Mouse (Mus musculus): ENCODE measurements around the gene Usp10.

The Usp10 gene

GRCm38 (mm10) chr8:119916237-119916892 is 6.2 kb downstream of the Usp10 start:
- DNase-seq (ENCODE audit: low spot score): no peak

GRCm38 (mm10) chr8:119917415-119917814 is 7.3 kb downstream of the Usp10 start:
- DNase-seq (ENCODE audit: low spot score): no peak

GRCm38 (mm10) chr8:119918155-119918567 is 8.0 kb downstream of the Usp10 start:
- DNase-seq (ENCODE audit: low spot score): no peak

GRCm38 (mm10) chr8:119923259-119923658 is 13.1 kb downstream of the Usp10 start:
- DNase-seq (ENCODE audit: low spot score): no peak

- DNase-seq (ENCODE audit: low spot score): no peak
Measured at GRCm38 (mm10) chr8:119925428-119925827, 15.3 kb downstream of the Usp10 start.

- DNase-seq (ENCODE audit: low spot score): no peak
Measured at GRCm38 (mm10) chr8:119926474-119926873, 16.3 kb downstream of the Usp10 start.

- DNase-seq (ENCODE audit: low spot score): no peak
Measured at GRCm38 (mm10) chr8:119927422-119928092, 17.4 kb downstream of the Usp10 start.

- no peak for DNase-seq (ENCODE audit: low spot score)
Measured at GRCm38 (mm10) chr8:119931317-119931716, 21.2 kb downstream of the Usp10 start.

- no peak for DNase-seq (ENCODE audit: low spot score)
Measured at GRCm38 (mm10) chr8:119933681-119934080, 23.5 kb downstream of the Usp10 start.

- no peak for DNase-seq (ENCODE audit: low spot score)
Measured at GRCm38 (mm10) chr8:119935541-119935940, 25.4 kb downstream of the Usp10 start.

GRCm38 (mm10) chr8:119938481-119938880 is 28.3 kb downstream of the Usp10 start:
- DNase-seq (ENCODE audit: low spot score): no peak

- no peak for DNase-seq (ENCODE audit: low spot score)
Measured at GRCm38 (mm10) chr8:119939336-119939735, 29.2 kb downstream of the Usp10 start.

- no peak for DNase-seq (ENCODE audit: low spot score)
Measured at GRCm38 (mm10) chr8:119941471-119941870, 31.3 kb downstream of the Usp10 start.

- DNase-seq (ENCODE audit: low spot score): no peak
Measured at GRCm38 (mm10) chr8:119943616-119944015, 33.5 kb downstream of the Usp10 start.

GRCm38 (mm10) chr8:119944096-119944811 is 34.1 kb downstream of the Usp10 start:
- DNase-seq (ENCODE audit: low spot score): peak; percentile 83

GRCm38 (mm10) chr8:119946326-119946865 is 36.2 kb downstream of the Usp10 start:
- DNase-seq (ENCODE audit: low spot score): no peak

GRCm38 (mm10) chr8:119947653-119948052 is 37.5 kb downstream of the Usp10 start:
- no peak for DNase-seq (ENCODE audit: low spot score)

- DNase-seq (ENCODE audit: low spot score): no peak
Measured at GRCm38 (mm10) chr8:119948340-119948739, 38.2 kb downstream of the Usp10 start.

GRCm38 (mm10) chr8:119952282-119952681 is 42.1 kb downstream of the Usp10 start:
- DNase-seq (ENCODE audit: low spot score): no peak

GRCm38 (mm10) chr8:119952747-119953146 is 42.6 kb downstream of the Usp10 start:
- no peak for DNase-seq (ENCODE audit: low spot score)

- no peak for DNase-seq (ENCODE audit: low spot score)
Measured at GRCm38 (mm10) chr8:119955333-119955732, 45.2 kb downstream of the Usp10 start.

- DNase-seq (ENCODE audit: low spot score): no peak
Measured at GRCm38 (mm10) chr8:119958076-119958475, 47.9 kb downstream of the Usp10 start.

Data from ovary, postnatal 14 days (tissue).